Mouse (Mus musculus) heart, adult 8-10 months (tissue): Measurements from ENCODE around the gene Cltb. TPM values are rescaled to one million over a fixed set of nuclear protein-coding genes. Genes with fewer than 3 reads are reported as not detected.
"Not testable (repeated sequence)": the region's sequence is repeated elsewhere in the genome, so short reads cannot be mapped to it uniquely, and the experiment has no call there.

Experiments
- DNase-seq: peaks from one replicate; pipeline ENCODE4 v3.0.0; 2022; ENCODE audit warnings: low spot score
- total RNA-seq, 4 experiments: library from RNA; stranded (reverse); gene quantifications; 2 replicates each; pipeline ENCODE4 v1.2.4; 2022

Cltb gene
- total RNA-seq: 100 to 1,000 TPM in 1 of 4 experiments, 10 to 100 TPM in 3; 86.1 to 103 (median 94.1) TPM

DNA sequence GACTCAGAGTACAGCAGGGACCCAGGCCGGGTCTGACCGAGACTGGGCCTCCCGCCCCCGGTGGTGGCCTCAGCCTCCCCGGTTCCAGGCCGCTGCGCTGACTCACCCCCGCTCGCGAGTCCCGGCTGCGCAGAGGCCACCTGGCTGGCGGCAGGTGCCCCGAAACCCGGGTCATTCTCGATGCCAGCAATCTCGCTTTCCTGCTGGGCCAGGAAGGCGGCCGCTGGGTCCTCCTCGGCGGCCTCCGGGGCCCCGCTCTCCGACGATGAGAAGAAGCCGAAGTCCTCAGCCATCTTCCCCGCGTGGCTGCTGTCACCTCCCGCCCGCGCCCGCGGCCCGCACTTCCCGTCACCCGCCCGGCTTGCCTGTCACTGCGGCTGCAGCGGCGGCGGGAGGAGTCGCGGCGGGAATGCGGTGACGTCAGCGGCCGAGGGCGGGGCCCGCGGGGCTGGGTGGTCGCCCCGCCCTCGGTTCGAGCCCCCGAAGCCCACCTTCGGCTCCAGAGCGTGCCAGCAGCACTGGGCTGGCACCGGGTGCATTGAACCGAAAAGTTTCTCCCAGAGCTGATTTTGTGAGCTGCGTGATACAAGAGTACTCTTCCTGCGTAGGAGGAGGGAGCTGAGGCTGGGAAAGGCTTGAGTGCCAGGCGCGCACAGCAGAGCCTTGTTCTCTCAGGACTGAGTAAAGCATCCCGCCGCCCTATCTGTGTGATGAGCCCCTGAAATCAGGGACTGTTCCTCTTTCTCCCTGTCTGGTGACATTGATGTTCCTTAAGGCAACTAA, at the start of gene Cltb:
Gene Cltb, minus strand, starts transcription at position 373 of the 783 bp plus-strand sequence.
- DNase-seq: peak; percentile 88

DNA sequence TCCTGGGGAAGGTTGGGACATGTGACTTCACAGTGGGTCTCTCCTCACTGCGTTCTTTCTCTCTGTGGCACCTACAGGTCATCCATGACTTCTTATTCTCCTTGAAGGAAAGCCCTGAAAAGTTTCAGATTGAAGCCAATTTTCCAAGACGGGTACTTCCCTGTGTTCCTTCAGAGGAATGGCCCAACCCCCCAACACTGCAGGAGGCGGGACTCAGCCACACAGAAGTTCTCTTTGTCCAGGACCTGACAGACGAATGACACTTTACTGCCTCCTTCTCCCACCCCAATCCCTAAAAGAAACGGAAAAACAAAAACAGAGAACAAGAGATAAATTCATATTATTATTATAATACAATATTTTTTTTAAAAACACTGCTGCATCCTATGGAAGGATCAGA, 49.7 kb upstream of the Cltb start:
- no peak for DNase-seq

DNA sequence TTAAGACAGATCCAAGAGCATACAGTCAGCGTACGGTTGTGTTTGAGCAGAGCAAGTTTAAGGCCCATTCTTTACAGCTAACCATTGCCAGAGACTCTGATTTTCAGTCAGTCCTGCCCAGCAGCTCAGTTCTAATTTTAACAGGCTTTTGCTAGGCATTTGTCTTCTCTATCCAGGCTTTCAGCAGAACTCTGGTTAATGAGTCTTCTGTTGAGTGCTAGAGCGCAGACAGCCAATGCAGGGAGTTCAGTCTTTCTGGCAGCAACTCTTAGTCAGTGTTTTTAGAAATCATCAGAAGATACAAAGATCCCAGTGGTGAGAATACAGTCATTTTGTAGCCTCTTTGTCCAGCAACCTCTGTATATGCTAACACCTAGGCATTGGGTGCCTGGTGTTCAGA, 39.3 kb upstream of the Cltb start:
- DNase-seq: no peak

DNA sequence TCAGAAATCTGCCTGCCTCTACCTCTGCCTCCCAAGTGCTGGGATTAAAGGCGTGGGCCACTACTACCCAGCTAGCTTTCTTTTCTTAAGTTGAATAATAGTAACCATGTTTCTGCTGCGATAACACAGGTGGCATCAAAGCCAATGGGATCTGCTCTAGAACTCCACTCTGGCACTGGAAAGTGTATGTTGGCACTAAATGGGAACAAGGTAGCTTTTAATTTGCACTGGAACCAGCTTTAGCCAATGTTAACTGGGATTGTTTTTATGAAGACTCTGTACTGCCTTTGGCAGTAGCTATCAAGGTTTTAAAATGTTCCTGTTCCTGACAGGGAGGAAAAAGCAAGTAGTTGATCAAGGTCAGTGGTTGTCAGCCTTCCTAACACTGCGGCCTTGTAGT, 23.9 kb upstream of the Cltb start:
- no peak for DNase-seq

DNA sequence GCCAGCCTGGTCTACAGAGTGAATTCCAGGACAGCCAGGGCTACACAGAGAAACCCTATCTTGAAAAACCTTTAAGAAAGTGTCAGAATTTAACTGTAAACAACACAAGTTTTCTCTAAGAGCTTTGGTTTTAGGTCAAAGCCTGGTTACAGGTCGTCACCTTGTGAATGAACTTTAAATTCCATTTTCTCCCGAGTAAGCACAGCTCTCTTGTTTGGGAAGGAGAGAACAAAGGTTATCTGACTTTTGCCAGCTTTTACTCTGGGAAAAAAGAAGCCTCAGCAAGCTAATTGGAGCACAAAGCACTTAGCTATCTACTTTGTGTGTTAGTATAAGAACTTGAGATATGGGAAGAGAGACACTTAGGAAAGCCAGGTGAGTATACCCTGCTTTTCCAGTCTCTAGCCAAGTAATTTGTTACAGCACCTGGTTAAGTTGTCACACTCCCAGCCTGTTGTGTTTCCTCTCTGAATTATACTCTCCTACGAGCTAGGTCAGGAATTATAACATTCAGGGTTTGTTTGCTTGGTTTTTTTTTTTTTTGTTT, 21.7 kb upstream of the Cltb start:
- DNase-seq: no peak

DNA sequence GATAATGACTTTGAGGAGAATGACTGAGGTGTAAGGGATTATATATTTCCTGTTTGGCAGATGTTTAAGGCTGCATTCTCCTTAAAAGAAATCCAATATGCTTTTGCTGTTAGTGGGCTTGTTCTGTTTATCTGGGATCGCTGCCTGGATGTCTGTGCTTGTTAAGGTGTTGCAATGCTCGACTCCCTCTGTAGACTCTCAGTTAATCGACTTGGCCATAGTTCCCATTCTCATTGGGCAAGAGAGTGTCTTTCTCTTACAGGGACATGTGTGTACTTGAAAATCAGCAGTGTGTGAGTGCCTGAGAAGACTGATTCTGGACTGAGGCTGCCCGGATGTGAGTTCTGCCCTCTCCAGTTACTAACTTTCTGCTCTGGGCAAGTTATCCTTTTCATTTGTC, 18.0 kb upstream of the Cltb start:
- DNase-seq: no peak

DNA sequence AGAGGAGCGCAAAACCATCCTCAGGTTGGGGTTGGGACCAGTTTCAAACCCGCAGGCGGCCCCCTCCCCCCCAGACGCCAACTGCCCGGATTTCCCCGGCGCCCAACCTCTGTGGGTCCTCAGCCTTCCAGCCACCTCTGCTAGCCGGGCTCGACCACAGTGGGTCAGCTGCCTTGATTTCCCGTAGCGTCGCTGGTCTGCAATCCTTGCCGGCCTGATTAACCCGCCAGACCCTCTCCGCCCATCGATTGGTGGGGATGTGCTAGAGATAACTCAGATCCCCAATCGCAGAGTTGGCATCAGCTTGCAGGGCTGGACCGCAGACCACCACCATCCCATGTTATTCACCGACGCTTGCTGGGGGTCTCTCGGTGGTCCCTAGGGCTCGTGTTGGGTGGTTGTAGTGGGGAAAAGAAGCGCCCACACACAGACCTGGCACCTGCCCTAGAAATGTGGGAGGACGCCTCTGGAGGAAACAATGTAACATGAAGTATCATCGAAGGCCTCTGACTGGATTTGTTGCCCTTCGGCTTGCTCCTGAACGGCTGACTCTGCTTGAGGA, 10.9 kb upstream of the Cltb start:
- DNase-seq: no peak

DNA sequence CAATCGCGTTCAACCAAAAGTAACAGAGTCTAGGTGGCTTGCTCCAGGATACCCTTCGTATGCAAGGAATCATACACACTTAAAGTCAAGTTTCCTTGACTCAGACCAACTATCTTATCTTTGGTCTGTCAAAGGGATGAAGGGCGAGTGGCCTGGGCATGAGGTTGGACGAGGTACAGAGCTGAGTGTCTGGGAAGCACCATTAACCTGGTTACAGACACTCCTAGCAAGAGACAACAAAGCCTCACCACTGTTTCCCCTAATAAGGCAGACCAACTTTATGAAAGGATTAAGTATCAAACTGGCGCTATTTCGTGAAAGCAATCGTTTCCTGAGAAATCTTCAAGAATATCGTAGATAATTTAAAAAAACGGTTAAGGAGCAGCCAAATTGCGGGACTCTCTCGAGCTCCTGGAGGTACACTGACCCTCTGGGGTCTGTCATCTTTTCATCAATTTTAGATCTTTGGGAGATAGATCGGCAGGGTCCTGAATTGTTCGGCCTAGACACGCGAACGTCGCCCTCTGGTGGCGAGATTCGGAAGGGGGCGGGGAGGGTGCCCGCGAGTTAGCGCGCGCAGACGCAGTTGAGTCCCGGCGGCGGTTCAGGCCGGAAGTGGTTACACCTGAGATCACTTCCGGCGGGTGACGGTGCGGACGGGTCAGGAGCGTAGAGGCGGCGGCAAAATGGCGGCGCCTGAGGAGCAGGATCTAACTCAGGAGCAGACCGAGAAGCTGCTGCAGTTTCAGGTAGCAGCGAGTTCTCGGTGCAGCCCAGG, 10.2 kb upstream of the Cltb start, which contains the start of gene Faf2:
Gene Faf2, plus strand, starts transcription at position 630 of the 778 bp plus-strand sequence.
- peak; percentile 98 for DNase-seq

DNA sequence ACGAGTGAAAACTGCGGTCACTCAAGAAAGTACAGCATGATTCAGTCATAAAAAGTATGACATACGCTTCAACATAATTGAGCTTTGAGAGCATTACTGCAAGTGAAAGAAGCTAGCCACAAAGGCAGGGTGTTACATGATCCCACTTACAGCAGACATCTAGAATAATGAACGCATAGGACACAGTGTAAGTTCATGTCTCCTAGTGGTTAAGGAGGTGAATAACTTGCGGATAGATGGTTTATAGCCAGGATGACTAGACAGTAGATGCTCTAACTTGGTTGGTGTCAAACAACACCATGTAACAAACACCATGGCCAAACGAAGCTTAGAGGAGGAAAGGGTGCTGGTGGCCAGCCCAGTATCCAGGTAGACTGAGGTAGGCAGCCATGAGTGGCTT, 5.9 kb upstream of the Cltb start:
- DNase-seq: no peak

DNA sequence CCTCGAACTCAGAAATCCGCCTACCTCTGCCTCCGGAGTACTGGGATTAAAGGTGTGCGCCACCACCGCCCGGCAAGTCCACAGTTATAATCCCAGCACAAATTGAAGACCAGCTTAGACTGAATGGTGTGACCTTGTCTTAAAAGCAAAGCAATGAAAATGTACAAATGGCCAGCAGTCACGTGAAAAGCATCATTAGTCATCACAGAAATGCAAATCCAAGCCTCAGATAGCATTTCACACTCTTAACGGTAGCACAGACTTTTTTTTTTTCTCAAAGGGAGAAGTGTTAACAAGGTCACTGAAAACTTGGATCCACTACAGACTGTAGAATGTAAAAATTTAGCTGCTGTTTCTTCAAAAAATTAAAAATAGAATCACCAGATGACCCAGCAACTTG, 5.2 kb upstream of the Cltb start:
- no peak for DNase-seq

DNA sequence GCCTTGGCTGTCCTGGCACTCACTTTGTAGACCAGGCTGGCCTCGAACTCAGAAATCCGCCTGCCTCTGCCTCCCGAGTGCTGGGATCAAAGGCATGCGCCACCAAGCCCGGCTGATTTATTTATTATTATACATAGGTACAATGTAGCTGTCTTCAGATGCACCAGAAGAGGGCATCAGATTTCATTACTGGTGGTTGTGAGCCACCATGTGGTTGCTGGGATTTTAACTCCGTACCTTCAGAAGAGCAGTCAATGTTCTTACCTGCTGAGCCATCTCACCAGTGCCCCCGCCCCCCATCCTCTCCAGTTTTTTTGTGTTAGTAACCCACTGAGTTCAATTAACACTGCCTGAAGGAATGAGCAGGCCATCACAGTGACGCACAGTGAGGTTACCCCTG, 2.0 kb upstream of the Cltb start:
- DNase-seq: not testable (repeated sequence)

DNA sequence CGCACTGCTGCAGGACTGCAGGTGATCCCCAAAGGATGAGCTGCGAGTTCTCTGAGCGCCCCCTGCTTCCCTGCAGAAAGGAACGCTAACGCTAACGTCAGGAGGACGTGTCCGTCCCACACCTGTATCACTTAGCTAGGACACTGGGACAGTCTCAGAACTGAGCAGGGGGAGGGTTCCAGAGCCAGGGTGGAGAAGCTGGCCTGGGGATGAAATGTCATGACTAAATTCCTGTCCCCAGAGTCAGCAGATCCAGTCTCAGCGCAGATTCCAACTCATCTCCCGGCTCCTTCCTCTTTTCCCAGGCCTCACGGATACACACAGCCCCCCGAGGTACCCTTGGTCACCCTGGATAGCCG, 552 bp downstream of the Cltb start:
- DNase-seq: peak; percentile 38

DNA sequence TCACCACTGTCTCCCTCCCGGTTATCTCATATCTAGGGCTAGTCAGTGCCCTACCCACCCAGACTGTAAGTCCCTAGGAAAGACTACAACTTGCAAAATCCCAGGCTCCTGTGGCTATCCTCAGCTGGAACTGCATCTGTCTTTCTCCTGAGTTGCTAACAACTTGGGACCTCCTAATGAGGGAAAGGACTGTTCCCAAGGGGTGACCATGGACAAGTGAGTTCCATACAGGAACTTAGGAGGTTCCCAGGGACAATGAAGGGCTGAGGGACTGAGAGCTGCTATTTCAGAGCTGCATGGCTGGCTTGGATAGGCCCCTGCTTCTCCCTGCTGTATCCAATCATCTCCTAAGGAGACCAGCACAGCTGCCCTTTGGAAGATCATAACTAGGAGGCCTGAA, 1.8 kb downstream of the Cltb start:
- no peak for DNase-seq

DNA sequence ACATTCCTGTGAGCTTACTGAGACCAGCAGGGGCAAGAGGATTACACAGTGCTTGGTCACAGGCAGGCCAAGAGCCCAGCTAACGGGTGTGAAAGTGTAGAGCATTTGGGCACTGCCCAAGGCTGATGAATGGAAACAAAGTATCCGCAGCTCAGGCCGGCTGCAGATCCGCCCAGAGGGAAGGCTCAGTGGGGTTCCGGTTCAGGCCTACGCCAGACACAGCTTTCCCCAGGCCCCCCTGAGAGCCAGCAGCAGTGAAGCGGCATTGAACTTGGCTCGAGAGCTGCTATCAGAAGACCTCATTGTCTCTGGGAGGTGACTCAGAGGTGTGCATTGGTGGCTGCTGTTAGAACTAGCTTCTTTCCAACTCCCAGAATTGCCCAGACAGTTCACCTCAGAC, 2.5 kb downstream of the Cltb start:
- peak; percentile 41 for DNase-seq

DNA sequence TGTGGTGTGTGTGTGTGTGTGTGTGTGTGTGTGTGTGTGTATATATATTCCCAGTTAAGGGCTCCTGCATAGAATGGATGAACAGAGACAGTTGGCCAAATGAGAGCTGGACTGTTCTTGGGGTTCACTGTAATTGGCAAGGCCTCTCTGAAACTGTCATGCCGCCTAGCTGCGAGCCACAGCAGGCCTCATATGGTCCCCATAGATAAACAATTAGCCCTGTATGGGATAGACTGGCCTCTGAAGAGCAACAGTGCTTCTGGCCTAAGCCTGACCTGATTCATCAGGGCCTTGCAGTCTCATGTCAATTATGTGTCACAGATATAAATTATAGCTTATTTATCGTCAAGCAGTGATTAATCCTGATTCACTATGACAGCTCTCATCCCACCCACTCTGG, 3.1 kb downstream of the Cltb start:
- DNase-seq: no peak

DNA sequence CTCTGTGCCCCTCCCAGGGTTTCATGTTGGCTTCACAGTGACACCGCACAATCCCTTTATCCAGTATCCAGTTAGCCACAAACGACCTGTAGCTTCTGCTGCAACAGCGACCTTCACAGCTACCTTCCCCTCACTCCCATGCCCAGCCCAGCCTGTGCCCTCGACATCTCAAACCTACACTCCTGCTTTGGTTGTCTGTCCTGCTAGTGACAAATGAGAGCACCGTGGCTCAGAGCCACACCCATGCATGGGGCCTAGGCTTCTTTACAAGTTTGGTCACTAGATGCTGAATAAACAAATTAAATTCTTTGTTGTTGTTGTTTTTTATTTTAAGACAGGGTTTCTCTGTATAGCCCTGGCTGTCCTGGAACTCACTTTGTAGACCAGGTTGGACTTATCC, 3.9 kb downstream of the Cltb start:
- no peak for DNase-seq

DNA sequence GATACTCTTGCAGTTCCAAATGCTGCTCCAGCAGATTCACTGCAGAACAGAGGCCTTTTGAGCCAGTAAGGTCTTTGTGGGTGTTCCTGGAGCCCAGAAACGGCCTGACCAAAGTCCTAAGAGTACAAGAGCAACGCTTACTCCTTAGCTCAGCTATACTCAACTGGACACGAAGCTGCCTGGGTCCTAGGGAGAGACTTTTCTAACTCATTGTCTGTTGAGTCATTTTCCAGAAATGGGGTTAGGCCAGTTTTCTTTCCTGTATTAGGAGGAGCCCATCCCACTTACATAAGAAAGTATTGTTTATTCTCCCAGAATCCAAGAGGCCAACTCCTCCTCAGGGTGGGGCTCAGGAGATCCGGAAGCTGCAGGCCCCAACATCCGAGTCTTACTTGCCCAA, 5.7 kb downstream of the Cltb start:
- DNase-seq: peak; percentile 44

DNA sequence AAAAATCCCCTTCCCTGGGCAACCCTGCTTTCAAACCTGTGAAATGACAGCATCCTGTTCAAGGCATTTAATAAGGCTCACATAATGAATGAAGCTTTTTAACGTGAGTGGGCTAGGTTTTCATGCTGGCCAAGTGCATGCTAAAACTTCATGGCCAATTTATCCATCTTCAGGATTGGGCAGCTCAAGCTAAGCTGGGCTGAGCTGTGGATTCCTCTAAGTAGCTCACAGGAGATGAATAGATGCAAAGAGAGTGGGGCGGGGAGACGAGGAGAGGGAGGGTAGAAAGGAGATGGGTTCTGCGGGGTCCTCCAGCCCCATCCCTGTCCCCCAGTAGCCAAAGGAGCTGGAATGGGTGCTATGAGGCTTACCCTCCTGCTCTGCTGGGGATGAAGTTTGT, 6.9 kb downstream of the Cltb start:
- DNase-seq: no peak

DNA sequence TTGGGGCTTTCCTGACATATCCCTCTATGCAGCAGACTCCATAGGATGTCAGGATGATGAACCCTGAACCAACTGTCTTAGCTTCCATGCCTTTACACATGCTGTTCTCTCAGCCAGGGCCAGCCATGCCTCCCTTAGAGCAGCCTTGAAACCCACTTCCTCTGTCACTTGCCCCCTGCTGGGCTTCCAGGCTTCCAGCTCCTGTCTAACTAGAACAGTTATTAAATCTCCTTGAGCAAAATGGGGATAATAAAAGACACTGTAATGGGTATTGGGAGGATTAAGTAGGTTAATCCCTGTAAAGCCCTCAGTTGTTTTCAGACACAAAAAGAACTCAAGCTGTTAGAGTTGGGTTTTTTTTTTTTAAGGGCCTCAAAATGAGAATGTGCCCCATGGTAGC, 7.6 kb downstream of the Cltb start:
- no peak for DNase-seq

DNA sequence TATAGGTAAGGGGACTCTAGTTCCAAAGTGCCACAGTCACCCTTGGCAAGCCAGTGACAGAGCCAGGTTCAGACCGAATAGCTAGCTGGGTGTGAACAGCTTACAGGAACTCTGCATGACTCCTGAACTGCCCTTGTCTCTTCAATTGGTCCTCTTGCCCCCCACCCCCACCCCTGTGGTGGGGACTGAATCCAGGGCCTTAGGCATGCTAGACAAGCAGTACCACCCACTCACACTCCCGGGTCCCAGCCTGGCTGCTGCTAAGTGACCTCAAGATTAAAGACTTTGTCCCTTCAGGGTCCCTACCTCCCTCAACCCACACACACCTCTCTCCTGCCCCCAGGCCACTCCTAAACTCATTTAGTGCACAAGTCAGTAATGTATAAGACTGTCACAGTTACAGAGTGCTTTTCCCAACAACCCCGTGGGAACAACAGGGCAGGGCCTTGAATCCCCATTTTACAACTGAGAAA, 8.5 kb downstream of the Cltb start:
- DNase-seq: no peak

DNA sequence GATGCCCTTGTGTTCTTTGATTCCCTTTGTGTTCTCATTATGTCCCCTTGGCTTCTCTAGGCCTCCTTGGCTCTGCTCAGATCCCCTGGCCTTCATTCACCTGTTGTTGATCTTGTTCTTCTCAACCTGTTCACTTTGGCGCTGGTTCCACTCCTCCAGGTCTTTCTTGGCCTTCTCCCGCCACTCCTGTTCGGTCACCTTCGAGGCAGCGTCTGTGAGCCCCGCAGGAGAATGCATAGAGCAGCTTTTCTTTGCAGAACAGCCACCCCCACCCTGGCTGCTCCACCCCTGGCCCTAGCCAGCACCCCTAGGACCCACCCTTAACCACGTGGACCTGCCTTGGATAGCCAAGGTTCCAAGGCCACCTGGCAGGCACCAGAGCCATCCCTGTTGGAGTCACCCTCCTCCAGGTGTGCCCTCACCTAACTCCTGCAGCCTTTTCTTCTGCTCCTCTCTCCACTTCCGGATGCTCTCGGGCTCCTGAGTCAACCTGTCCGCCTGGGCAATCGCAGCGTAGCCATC, 12.5 kb downstream of the Cltb start:
- DNase-seq: no peak

DNA sequence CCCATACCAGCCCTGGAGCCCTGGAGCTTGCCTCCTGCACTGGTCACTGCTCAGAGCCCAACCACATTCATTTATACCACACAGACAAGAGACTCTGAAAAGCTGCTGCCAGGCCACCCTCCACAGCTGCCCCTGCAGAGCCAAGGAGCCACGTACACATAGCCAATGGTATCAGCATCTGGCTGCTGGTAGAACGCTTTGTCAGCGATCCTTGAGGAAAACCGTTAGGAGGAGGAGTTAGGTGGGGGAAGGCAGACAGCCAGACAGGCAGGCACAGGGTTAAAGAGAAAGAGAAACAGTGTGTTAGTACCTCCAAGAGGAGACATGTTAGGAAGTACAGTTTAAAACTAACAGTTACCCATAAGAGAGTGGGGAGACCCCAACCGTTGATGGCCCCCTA, 14.3 kb downstream of the Cltb start:
- no peak for DNase-seq
